25 mouse cellular contexts compared by ENCODE assay signal in the genomic region with DNA sequence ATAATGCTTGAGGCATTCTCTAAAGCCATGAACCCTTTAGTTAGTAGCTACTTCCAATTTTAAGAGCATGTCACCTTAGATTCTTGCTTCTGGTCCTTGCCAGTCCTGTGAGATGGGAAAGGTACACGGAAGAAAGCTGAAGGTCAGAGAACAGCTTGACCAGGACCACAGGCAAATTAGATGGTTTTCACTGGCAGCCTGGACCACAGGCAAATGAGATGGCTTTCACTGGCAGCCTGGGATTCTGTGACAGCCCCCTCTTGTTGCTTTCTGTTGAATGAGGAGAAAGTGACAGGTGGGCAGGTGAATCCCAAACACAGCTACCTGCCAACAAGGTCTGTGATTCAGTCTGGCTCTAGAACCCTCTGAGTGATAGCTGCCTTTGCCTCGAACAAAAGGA.
"Had no signal": no experiment of that assay in that cellular context is flagged by ENCODE, and none has a peak within 500 bp of the region (broad histone marks: within the 10 kb centered on the region; RNA-seq: fewer than 3 reads in every experiment).

No protein-coding gene starts in this region.

- H3K27me3 ChIP-seq: heart, embryonic 13.5 days; heart, embryonic 15.5 days; hindbrain, embryonic 15.5 days; kidney, embryonic 15.5 days; limb, embryonic 13.5 days; limb, embryonic 15.5 days; liver, embryonic 13.5 days had no signal

- H3K4me2 ChIP-seq: heart, embryonic 11.5 days; heart, embryonic 13.5 days; heart, embryonic 15.5 days; hindbrain, embryonic 13.5 days; hindbrain, embryonic 15.5 days; kidney, embryonic 15.5 days; limb, embryonic 13.5 days; limb, embryonic 15.5 days; liver, embryonic 13.5 days had no signal

- H3K9ac ChIP-seq: heart, embryonic 13.5 days; heart, embryonic 15.5 days; hindbrain, embryonic 13.5 days; hindbrain, embryonic 15.5 days; kidney, embryonic 15.5 days; limb, embryonic 13.5 days; limb, embryonic 15.5 days; liver, embryonic 13.5 days had no signal

- DNase-seq: gastrocnemius, postnatal 14 days; gastrocnemius, postnatal 36 days; heart, adult 11 months; heart, postnatal 14 days; heart, postnatal 36 days; kidney, adult 11 months; kidney, adult 9 months; kidney, postnatal 14 days; kidney, postnatal 36 days; layer of hippocampus, adult 9-11 months; layer of hippocampus, postnatal 36 days; left cerebral cortex, postnatal 4 days; liver, embryonic 13.5 days had no signal

- H3K36me3 ChIP-seq: heart, embryonic 13.5 days; heart, embryonic 15.5 days; hindbrain, embryonic 13.5 days; hindbrain, embryonic 15.5 days; kidney, embryonic 15.5 days; limb, embryonic 13.5 days; limb, embryonic 15.5 days; liver, embryonic 13.5 days had no signal

- ATAC-seq: intestine, embryonic 16.5 days had no signal

- H3K27ac ChIP-seq: heart, adult 2 months; heart, embryonic 13.5 days; heart, embryonic 15.5 days; hindbrain, embryonic 13.5 days; hindbrain, embryonic 15.5 days; hindbrain, postnatal 0 days; kidney, embryonic 15.5 days; kidney, postnatal 0 days; limb, embryonic 13.5 days; limb, embryonic 15.5 days; liver, embryonic 13.5 days had no signal

- H3K9me3 ChIP-seq: heart, embryonic 13.5 days; heart, embryonic 15.5 days; hindbrain, embryonic 13.5 days; hindbrain, embryonic 15.5 days; kidney, embryonic 15.5 days; limb, embryonic 13.5 days; limb, embryonic 15.5 days; liver, embryonic 13.5 days had no signal

- H3K4me3 ChIP-seq: heart, adult 2 months; heart, embryonic 13.5 days; heart, embryonic 15.5 days; hindbrain, embryonic 13.5 days; hindbrain, embryonic 15.5 days; kidney, embryonic 15.5 days; limb, embryonic 13.5 days; limb, embryonic 15.5 days; liver, embryonic 13.5 days had no signal
